Mouse (Mus musculus): ENCODE measurements around the gene Pgbd5. TPM values are rescaled to one million over a fixed set of nuclear protein-coding genes. Genes with fewer than 3 reads are reported as not detected.

Pgbd5 gene
- polyA plus RNA-seq, 1 experiment from 2014 or later: 6.1 TPM

DNA sequence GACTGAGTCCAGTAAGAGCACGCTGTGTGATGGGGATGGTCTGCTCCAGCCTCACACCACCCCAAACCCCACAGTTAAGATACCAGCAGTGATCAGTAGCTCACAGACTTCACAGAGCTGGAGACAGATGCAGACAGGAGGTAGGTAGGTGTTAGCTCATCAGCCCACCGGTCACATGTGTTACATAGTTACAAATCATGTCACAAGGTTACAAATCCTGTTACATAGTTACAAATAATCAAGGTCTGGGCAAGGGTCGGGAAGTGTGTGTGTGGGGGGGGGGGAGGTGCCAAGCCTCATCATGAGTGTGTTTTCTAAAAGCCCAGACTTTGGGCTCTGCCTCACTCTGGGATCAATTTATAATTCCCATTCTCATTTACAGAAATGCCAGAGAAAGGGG, 78.5 kb downstream of the Pgbd5 start:
- H3K9ac ChIP-seq (ENCODE audit: low read length): no peak overlapping the region
- no peak overlapping the region for H3K4me3 ChIP-seq (ENCODE audit: low read depth, low read length)
- no peaks in the 10 kb centered on the region for H3K36me3 ChIP-seq (ENCODE audit: control insufficient read depth, insufficient read depth, low read length)
- 84% methylated on average over 3 of the region's 3 CpGs for WGBS
- no peaks in the 10 kb centered on the region for H3K27me3 ChIP-seq (ENCODE audit: control insufficient read depth, insufficient read depth, low read length)
- H3K4me1 ChIP-seq (ENCODE audit: control insufficient read depth, insufficient read depth, low read length): no peaks in the 10 kb centered on the region
- no peak for ATAC-seq (ENCODE audit: insufficient read depth, low FRiP score, low TSS enrichment)
- DNase-seq (ENCODE audit: low spot score): no peak
- no peak overlapping the region for H3K4me2 ChIP-seq (ENCODE audit: low read depth)
- H3K27ac ChIP-seq (ENCODE audit: low read depth, low read length): no peak overlapping the region
- no peaks in the 10 kb centered on the region for H3K9me3 ChIP-seq (ENCODE audit: control insufficient read depth, low read length)

DNA sequence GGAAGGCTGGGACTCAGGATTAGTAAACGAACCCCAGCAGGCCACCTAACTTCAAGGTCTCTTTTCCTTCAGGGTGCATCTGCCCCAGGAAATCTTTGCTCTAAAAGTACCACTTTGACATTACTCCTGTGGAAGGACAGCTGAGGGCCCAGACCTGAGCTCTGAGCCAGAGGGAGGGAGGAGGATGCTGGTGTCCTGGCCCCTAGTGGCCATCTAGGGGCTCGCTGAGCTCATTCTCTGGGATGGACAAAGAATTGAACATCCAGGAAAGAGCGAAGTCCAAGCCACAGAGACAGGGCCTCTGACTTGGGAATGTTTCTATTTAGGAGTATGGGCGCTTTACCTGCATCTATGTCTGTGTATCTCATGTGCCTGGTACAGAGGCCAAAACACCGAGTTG, 87.8 kb downstream of the Pgbd5 start:
- Histone ChIP-seq H3K9ac (ENCODE audit: low read length) (no peak overlapping the region), H3K27ac (ENCODE audit: low read depth, low read length) (no peak overlapping the region), H3K4me1 (ENCODE audit: control insufficient read depth, insufficient read depth, low read length) (no peaks in the 10 kb centered on the region), H3K27me3 (ENCODE audit: control insufficient read depth, insufficient read depth, low read length) (no peaks in the 10 kb centered on the region), H3K9me3 (ENCODE audit: control insufficient read depth, low read length) (no peaks in the 10 kb centered on the region), H3K36me3 (ENCODE audit: control insufficient read depth, insufficient read depth, low read length) (no peaks in the 10 kb centered on the region), H3K4me2 (ENCODE audit: low read depth) (no peak overlapping the region), H3K4me3 (ENCODE audit: low read depth, low read length) (no peak overlapping the region)
- no peak for ATAC-seq (ENCODE audit: insufficient read depth, low FRiP score, low TSS enrichment)
- 66% methylated on average over 5 of the region's 5 CpGs for WGBS
- no peak for DNase-seq (ENCODE audit: low spot score)

DNA sequence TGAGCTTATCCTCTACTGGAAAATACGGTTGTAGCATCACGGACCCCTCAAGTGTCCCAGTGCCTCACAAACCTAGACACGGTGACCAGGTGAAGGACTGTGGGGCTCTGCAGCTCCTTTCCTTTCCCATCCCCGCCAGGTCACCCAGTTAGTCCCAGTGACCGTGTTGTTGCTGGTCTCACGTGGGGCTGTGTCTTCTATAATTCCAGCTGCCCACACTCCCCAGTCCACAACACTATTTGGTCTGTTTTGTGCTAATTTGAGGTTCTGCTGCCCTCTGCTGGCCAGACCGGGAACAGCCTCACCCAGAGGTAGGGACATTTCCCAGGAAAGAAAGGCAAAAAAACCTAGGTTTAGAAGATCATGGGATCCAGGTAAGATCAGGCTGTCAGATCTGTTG, 89.8 kb downstream of the Pgbd5 start:
- H3K9me3 ChIP-seq (ENCODE audit: control insufficient read depth, low read length): no peaks in the 10 kb centered on the region
- H3K27me3 ChIP-seq (ENCODE audit: control insufficient read depth, insufficient read depth, low read length): no peaks in the 10 kb centered on the region
- no peak overlapping the region for H3K9ac ChIP-seq (ENCODE audit: low read length)
- no peak overlapping the region for H3K4me2 ChIP-seq (ENCODE audit: low read depth)
- peak; percentile 30; the same call in 1 of the 2 replicates for ATAC-seq (ENCODE audit: insufficient read depth, low FRiP score, low TSS enrichment)
- no peak overlapping the region for H3K4me3 ChIP-seq (ENCODE audit: low read depth, low read length)
- peak; percentile 87 for DNase-seq (ENCODE audit: low spot score)
- H3K27ac ChIP-seq (ENCODE audit: low read depth, low read length): no peak overlapping the region
- no peaks in the 10 kb centered on the region for H3K36me3 ChIP-seq (ENCODE audit: control insufficient read depth, insufficient read depth, low read length)
- H3K4me1 ChIP-seq (ENCODE audit: control insufficient read depth, insufficient read depth, low read length): no peaks in the 10 kb centered on the region
- WGBS: 36% methylated on average over 7 of the region's 7 CpGs

DNA sequence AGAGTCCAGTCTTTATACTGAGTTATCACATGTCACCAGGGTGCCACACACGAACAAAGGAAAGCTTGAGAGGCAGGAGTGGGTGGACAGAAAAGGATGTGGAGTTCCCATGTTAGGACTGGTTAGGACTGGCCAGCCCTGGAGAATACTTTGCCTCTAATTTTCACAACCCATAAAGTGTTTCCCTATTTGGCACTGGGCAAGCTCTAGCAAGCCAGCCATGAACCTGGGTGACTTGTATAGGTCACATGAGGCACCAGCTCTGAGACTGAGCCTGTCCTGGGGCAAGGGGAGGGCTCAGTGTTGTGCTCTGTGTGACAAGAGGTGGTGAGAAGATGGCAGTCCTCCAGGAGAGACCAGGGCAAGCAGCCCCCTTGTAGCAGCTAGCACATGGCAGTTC, 91.4 kb downstream of the Pgbd5 start:
- ATAC-seq (ENCODE audit: insufficient read depth, low FRiP score, low TSS enrichment): no peak
- DNase-seq (ENCODE audit: low spot score): no peak

DNA sequence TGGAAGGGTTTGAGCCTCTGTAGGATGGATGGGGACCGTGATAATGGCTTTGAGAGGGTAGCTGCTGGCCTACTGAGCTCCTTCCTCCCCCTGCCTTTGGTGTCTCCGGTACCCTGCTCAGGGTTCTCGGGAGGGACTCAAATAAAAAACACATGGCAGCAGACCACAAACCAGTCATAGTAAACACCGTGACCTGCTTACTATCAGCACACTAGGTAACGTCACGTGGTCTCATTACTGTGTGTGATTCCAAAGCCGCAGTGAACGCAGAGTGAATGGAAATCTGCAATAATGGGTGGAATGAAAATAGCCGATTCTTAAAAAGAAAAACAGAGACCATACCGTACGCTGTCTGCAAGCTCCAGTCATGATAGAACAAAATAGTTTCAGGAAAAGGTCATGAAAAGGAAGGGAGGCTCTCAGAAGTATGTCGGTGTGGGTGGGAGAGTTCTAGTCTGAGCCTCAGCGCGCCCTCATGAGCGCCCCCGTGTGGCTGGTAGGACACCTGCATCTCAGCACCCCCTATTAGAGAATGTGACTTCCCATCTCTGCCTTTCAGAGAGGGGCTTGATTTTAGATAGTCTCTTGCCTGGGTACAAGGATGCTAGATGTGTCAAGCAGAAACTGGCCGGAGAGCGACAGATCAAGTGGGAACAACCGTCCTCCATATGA, 92.5 kb downstream of the Pgbd5 start:
- ATAC-seq (ENCODE audit: insufficient read depth, low FRiP score, low TSS enrichment) (peak; percentile 35; the same call in 1 of the 2 replicates), DNase-seq (ENCODE audit: low spot score) (peak; percentile 78)
- Histone ChIP-seq H3K4me2 (ENCODE audit: low read depth) (no peak overlapping the region), H3K27me3 (ENCODE audit: control insufficient read depth, insufficient read depth, low read length) (no peaks in the 10 kb centered on the region), H3K9ac (ENCODE audit: low read length) (no peak overlapping the region), H3K4me3 (ENCODE audit: low read depth, low read length) (no peak overlapping the region), H3K9me3 (ENCODE audit: control insufficient read depth, low read length) (no peaks in the 10 kb centered on the region), H3K27ac (ENCODE audit: low read depth, low read length) (no peak overlapping the region), H3K36me3 (ENCODE audit: control insufficient read depth, insufficient read depth, low read length) (peaks cover 4% of the 10 kb centered on the region), H3K4me1 (ENCODE audit: control insufficient read depth, insufficient read depth, low read length) (no peaks in the 10 kb centered on the region)
- 51% methylated on average over 19 of the region's 19 CpGs for WGBS

More for the DNA sequence above, 91.4 kb downstream of the Pgbd5 start:
- Histone ChIP-seq H3K27me3 (ENCODE audit: control insufficient read depth, insufficient read depth, low read length) (no peaks in the 10 kb centered on the region), H3K9ac (ENCODE audit: low read length) (no peak overlapping the region), H3K9me3 (ENCODE audit: control insufficient read depth, low read length) (no peaks in the 10 kb centered on the region), H3K4me1 (ENCODE audit: control insufficient read depth, insufficient read depth, low read length) (no peaks in the 10 kb centered on the region), H3K4me2 (ENCODE audit: low read depth) (no peak overlapping the region), H3K4me3 (ENCODE audit: low read depth, low read length) (no peak overlapping the region), H3K36me3 (ENCODE audit: control insufficient read depth, insufficient read depth, low read length) (peaks cover 1% of the 10 kb centered on the region; the same call in 1 of the 2 replicates), H3K27ac (ENCODE audit: low read depth, low read length) (no peak overlapping the region)
- 50% methylated on average over 1 of the region's 1 CpGs for WGBS

DNA sequence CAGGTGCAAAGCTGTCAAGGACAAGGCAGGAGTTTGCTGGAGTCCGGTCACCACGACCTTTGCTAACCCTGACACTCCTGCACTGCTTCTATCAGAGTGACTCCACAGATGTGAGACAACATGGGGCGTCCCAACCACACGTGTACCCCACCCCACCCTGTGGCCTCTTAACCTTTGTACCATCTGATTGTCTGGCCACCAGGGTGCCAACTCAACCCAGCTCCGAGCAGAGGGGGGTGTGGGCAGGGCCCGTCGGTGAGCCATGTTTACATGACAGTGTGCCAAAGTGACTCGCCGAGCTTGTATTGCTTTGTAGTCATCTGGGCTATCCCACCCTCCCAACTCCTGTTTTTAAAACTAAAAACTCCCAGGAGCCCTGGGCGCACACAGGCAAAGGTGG, 94.4 kb downstream of the Pgbd5 start:
- H3K36me3 ChIP-seq (ENCODE audit: control insufficient read depth, insufficient read depth, low read length): peaks cover 4% of the 10 kb centered on the region
- DNase-seq (ENCODE audit: low spot score) (no peak), ATAC-seq (ENCODE audit: insufficient read depth, low FRiP score, low TSS enrichment) (no peak)
- H3K27ac ChIP-seq (ENCODE audit: low read depth, low read length): no peak overlapping the region
- no peaks in the 10 kb centered on the region for H3K27me3 ChIP-seq (ENCODE audit: control insufficient read depth, insufficient read depth, low read length)
- no peak overlapping the region for H3K4me2 ChIP-seq (ENCODE audit: low read depth)
- H3K4me1 ChIP-seq (ENCODE audit: control insufficient read depth, insufficient read depth, low read length): peaks cover 3% of the 10 kb centered on the region; the same call in 1 of the 2 replicates
- 79% methylated on average over 10 of the region's 10 CpGs for WGBS
- no peaks in the 10 kb centered on the region for H3K9me3 ChIP-seq (ENCODE audit: control insufficient read depth, low read length)
- H3K9ac ChIP-seq (ENCODE audit: low read length): no peak overlapping the region
- no peak overlapping the region for H3K4me3 ChIP-seq (ENCODE audit: low read depth, low read length)

DNA sequence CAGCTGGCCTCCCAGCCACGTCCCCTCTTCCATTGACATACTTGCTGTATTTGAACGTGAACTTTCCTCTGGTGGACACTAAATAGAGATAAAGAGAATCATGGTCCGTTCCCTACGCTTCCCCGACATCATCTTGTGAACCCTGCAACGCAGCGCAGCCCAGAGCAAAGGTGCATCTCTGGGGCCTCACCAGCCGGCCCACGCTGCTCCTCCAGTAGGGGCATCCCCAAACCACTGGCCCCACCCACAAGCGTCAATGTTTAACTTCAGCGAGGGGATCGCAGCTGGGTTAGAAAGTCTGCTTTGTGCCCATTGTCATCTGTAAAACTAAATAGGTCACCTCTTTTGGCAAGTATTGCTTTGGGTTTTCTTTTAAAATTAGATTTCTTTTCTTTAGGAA, 95.5 kb downstream of the Pgbd5 start:
- H3K36me3 ChIP-seq (ENCODE audit: control insufficient read depth, insufficient read depth, low read length): peaks cover 4% of the 10 kb centered on the region
- no peak for DNase-seq (ENCODE audit: low spot score)
- no peak overlapping the region for H3K4me2 ChIP-seq (ENCODE audit: low read depth)
- H3K27ac ChIP-seq (ENCODE audit: low read depth, low read length): no peak overlapping the region
- ATAC-seq (ENCODE audit: insufficient read depth, low FRiP score, low TSS enrichment): no peak
- H3K4me3 ChIP-seq (ENCODE audit: low read depth, low read length): no peak overlapping the region
- no peaks in the 10 kb centered on the region for H3K27me3 ChIP-seq (ENCODE audit: control insufficient read depth, insufficient read depth, low read length)
- WGBS: 86% methylated on average over 12 of the region's 12 CpGs
- no peaks in the 10 kb centered on the region for H3K9me3 ChIP-seq (ENCODE audit: control insufficient read depth, low read length)
- no peak overlapping the region for H3K9ac ChIP-seq (ENCODE audit: low read length)
- peaks cover 3% of the 10 kb centered on the region; the same call in 1 of the 2 replicates for H3K4me1 ChIP-seq (ENCODE audit: control insufficient read depth, insufficient read depth, low read length)

DNA sequence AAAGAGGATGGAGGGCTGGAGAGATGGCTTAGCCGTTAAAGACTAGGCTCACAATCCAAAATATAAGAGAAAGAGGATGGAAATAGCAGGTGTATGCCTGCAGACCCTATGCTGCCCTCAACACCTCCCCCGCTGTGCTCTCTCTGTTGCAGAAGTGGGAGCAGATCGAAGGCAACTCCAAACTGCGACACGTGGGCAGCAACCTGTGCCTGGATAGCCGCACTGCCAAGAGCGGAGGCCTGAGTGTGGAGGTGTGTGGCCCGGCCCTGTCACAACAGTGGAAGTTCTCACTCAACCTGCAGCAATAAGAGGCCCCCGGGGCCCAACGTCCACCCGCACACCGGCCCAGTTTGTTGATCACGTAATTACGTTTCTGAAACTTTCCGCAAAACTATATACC, 96.3 kb downstream of the Pgbd5 start:
- Histone ChIP-seq H3K4me2 (ENCODE audit: low read depth) (no peak overlapping the region), H3K36me3 (ENCODE audit: control insufficient read depth, insufficient read depth, low read length) (peaks cover 9% of the 10 kb centered on the region), H3K9ac (ENCODE audit: low read length) (no peak overlapping the region), H3K9me3 (ENCODE audit: control insufficient read depth, low read length) (no peaks in the 10 kb centered on the region), H3K27me3 (ENCODE audit: control insufficient read depth, insufficient read depth, low read length) (no peaks in the 10 kb centered on the region), H3K27ac (ENCODE audit: low read depth, low read length) (no peak overlapping the region), H3K4me1 (ENCODE audit: control insufficient read depth, insufficient read depth, low read length) (peaks cover 3% of the 10 kb centered on the region; the same call in 1 of the 2 replicates), H3K4me3 (ENCODE audit: low read depth, low read length) (no peak overlapping the region)
- ATAC-seq (ENCODE audit: insufficient read depth, low FRiP score, low TSS enrichment) (no peak), DNase-seq (ENCODE audit: low spot score) (no peak)
- 94% methylated on average over 15 of the region's 15 CpGs for WGBS

DNA sequence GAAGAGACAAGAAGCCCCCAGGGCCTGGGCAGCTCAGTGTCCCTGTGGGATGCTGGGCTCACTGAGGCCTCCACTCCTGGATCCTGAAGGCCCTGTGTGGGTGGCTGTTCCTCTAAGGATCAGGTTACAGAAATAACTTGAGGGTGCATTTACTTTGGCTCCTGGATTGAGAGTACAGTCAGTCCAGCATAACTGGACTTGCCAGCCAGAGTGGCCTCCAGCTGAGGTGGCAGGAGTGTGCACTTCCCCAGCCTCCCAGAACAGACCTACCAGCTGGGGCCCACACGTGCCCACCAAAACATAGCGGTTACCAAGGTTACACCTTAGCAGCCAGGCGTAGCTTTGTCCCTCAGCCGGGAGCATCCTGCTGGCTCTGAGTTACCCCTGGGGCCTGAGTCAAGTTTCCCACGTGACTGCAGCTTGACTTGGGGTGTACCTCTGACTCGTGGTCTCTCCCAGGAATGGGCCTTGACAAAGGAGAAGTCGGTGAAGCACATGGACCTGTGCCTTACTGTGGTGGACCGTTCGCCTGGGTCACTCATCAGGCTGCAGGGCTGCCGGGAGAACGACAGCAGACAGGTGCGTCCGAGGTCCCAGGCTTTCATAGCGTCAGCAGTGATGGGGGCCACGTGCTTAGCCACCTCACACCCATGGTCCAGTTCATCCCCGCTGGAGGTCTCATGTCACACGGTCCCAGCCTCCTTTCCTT, 98.9 kb downstream of the Pgbd5 start:
- Histone ChIP-seq H3K9ac (ENCODE audit: low read length) (no peak overlapping the region), H3K36me3 (ENCODE audit: control insufficient read depth, insufficient read depth, low read length) (peaks cover 11% of the 10 kb centered on the region), H3K4me1 (ENCODE audit: control insufficient read depth, insufficient read depth, low read length) (peaks cover 3% of the 10 kb centered on the region; the same call in 1 of the 2 replicates), H3K27ac (ENCODE audit: low read depth, low read length) (no peak overlapping the region), H3K9me3 (ENCODE audit: control insufficient read depth, low read length) (no peaks in the 10 kb centered on the region), H3K4me3 (ENCODE audit: low read depth, low read length) (no peak overlapping the region), H3K27me3 (ENCODE audit: control insufficient read depth, insufficient read depth, low read length) (no peaks in the 10 kb centered on the region), H3K4me2 (ENCODE audit: low read depth) (no peak overlapping the region)
- DNase-seq (ENCODE audit: low spot score): no peak
- no peak for ATAC-seq (ENCODE audit: insufficient read depth, low FRiP score, low TSS enrichment)
- 70% methylated on average over 17 of the region's 17 CpGs for WGBS

Measured in neural tube, embryonic 11.5 days (tissue).